Mouse (Mus musculus) heart, postnatal 10 days (tissue): ENCODE measurements around the gene Rbfox1. TPM values are rescaled to one million over a fixed set of nuclear protein-coding genes. Genes with fewer than 3 reads are reported as not detected.

ENCODE experiments used
- DNase-seq, 2 experiments: peaks; one replicate each; pipeline ENCODE4 v3.0.0; 2021
- intact Hi-C: fragments of 180-260 bp; cut with DNase I; formaldehyde crosslinking; loops from one replicate; pipeline ENCODE4 v1.15.1; 2025
- total RNA-seq, 2 experiments: library from RNA; stranded (reverse); gene quantifications; 2 replicates each; pipeline ENCODE4 v1.2.3; 2021

Rbfox1 gene
- total RNA-seq, 2 experiments from 2014 or later: 35.7 to 36.6 TPM

GRCm38 (mm10) chr16:6557726-6558125 lies 672.6 kb downstream of the Rbfox1 start:
- no peak for DNase-seq
- intact Hi-C loops: no loop called here

GRCm38 (mm10) chr16:6584700-6585099 lies 699.5 kb downstream of the Rbfox1 start:
- intact Hi-C loops: no loop called here
- no peak for DNase-seq

- intact Hi-C loops: no loop called here
- no peak for DNase-seq
Measured at GRCm38 (mm10) chr16:6585204-6585603, 700.0 kb downstream of the Rbfox1 start.

GRCm38 (mm10) chr16:6616526-6616925 lies 731.4 kb downstream of the Rbfox1 start:
- intact Hi-C loops: no loop called here
- DNase-seq: no peak

GRCm38 (mm10) chr16:6640330-6640729 lies 755.2 kb downstream of the Rbfox1 start:
- no peak for DNase-seq
- intact Hi-C loops: no loop called here

GRCm38 (mm10) chr16:6646941-6647340 lies 761.8 kb downstream of the Rbfox1 start:
- intact Hi-C loops: no loop called here
- no peak for DNase-seq

- intact Hi-C loops: no loop called here
- no peak for DNase-seq
Measured at GRCm38 (mm10) chr16:6648753-6649152, 763.6 kb downstream of the Rbfox1 start.

GRCm38 (mm10) chr16:6658594-6658993 lies 773.4 kb downstream of the Rbfox1 start:
- intact Hi-C loops: no loop called here
- DNase-seq: no peak

- no peak for DNase-seq
- intact Hi-C loops: no loop called here
Measured at GRCm38 (mm10) chr16:6686076-6686757, 801.1 kb downstream of the Rbfox1 start.

- intact Hi-C loops: no loop called here
- no peak for DNase-seq
Measured at GRCm38 (mm10) chr16:6704847-6705246, 819.7 kb downstream of the Rbfox1 start.

- DNase-seq: no peak
- intact Hi-C loops: no loop called here
Measured at GRCm38 (mm10) chr16:6712341-6712740, 827.2 kb downstream of the Rbfox1 start.

GRCm38 (mm10) chr16:6715245-6715644 lies 830.1 kb downstream of the Rbfox1 start:
- intact Hi-C loops: no loop called here
- no peak for DNase-seq

GRCm38 (mm10) chr16:6716214-6716911 lies 831.2 kb downstream of the Rbfox1 start:
- intact Hi-C loops: no loop called here
- DNase-seq: peak; percentile 76 to 77

- no peak for DNase-seq
- intact Hi-C loops: no loop called here
Measured at GRCm38 (mm10) chr16:6719027-6719426, 833.9 kb downstream of the Rbfox1 start.

GRCm38 (mm10) chr16:6732646-6733045 lies 847.5 kb downstream of the Rbfox1 start:
- DNase-seq: no peak
- intact Hi-C loops: no loop called here

GRCm38 (mm10) chr16:6733427-6733826 lies 848.3 kb downstream of the Rbfox1 start:
- DNase-seq: no peak
- intact Hi-C loops: no loop called here

- intact Hi-C loops: no loop called here
- no peak for DNase-seq
Measured at GRCm38 (mm10) chr16:6736566-6736965, 851.4 kb downstream of the Rbfox1 start.

- no peak for DNase-seq
- intact Hi-C loops: no loop called here
Measured at GRCm38 (mm10) chr16:6736998-6737397, 851.8 kb downstream of the Rbfox1 start.

- DNase-seq: no peak
- intact Hi-C loops: no loop called here
Measured at GRCm38 (mm10) chr16:6746116-6746515, 861.0 kb downstream of the Rbfox1 start.

- intact Hi-C loops: no loop called here
- no peak for DNase-seq
Measured at GRCm38 (mm10) chr16:6750491-6750890, 865.3 kb downstream of the Rbfox1 start.

- no peak for DNase-seq
- intact Hi-C loops: no loop called here
Measured at GRCm38 (mm10) chr16:6754847-6755246, 869.7 kb downstream of the Rbfox1 start.

GRCm38 (mm10) chr16:6769495-6770237 lies 884.5 kb downstream of the Rbfox1 start:
- intact Hi-C loops: no loop called here
- DNase-seq: no peak
